Mouse (Mus musculus) kidney, adult 2 months (tissue): ENCODE measurements around the gene Lrba.

Experiments used
- CTCF ChIP-seq: fragments of 200-500 bp; conservative IDR thresholded peaks from 2 replicates; pipeline ENCODE4 v1.5.1; 2011; ENCODE audit warnings: low read depth, mild to moderate bottlenecking, control low read depth, low read length, moderate library complexity, mixed read lengths; ENCODE audit not compliant: insufficient read depth, insufficient read length
- POLR2A ChIP-seq: fragments of 200-500 bp; IDR thresholded peaks from one replicate; pipeline ENCODE4 v1.6.1; 2011; ENCODE audit warnings: low read depth, low read length, control low read depth

DNA sequence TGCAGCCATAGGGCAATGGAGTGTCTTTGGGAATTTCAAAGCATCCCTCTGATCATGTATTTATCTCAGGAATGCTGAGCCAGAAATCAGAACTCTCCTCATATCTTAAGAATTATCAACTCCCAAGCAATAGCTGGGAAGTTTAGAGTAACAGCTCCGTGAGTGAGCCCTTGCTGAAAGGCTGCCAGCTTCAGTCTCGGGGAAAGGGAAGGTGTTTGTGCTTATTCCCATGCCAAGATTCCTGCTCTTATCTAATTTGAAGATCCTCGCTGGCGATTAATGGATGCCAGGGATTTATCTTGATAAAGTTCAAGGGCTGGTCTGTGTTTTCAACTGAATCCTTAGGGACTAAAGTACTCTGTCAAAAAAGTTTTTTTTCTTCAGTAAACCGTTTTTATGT is 138.0 kb downstream of the Lrba start:
- TF ChIP-seq CTCF = no peak
- no peak for TF ChIP-seq POLR2A
